Mouse (Mus musculus): ENCODE measurements around the gene Ptger3.

- TF ChIP-seq POLR2A (IDR thresholded peaks at IDR 0.05; ENCODE audit: control insufficient read depth, low read depth, low read length) (no peak), CTCF (IDR thresholded peaks at IDR 0.05; ENCODE audit: control insufficient read depth, insufficient read depth, insufficient replicate concordance, low read depth, low read length) (no peak)
These were observed 11.9 kb downstream of the Ptger3 start for GRCm38 (mm10) chr3:157578469-157579170.

All from testis, adult 2 months (tissue).